Mouse (Mus musculus) erythroblast, adult 5-6 weeks (primary cell): ENCODE results near the gene Pcbp3. TPM values are rescaled to one million over a fixed set of nuclear protein-coding genes. Genes with fewer than 3 reads are reported as not detected.

Experiments used
- ATAC-seq: replicated peaks from 2 replicates; pipeline ENCODE4 v1.8.0; 2016; ENCODE audit warnings: moderate number of reproducible peaks, mild to moderate bottlenecking, moderate TSS enrichment, inconsistent platforms; ENCODE audit not compliant: poor library complexity, low FRiP score, severe bottlenecking
- total RNA-seq, 2 experiments: library from RNA; stranded (forward) in 1 of 2; stranded (reverse) in 1 of 2; fragments of 150-400 nt in 1 of 2; fragments of 200-764, 138-1000 nt in 1 of 2; gene quantifications; 2 replicates each; pipeline versions ENCODE4 v1.2.3 to v1.2.4; 2015 to 2017; ENCODE audit warnings: low replicate concordance in 2 of 2

Gene Pcbp3
- total RNA-seq, 2 experiments from 2014 or later = 1.1 TPM; not detected in 1

DNA sequence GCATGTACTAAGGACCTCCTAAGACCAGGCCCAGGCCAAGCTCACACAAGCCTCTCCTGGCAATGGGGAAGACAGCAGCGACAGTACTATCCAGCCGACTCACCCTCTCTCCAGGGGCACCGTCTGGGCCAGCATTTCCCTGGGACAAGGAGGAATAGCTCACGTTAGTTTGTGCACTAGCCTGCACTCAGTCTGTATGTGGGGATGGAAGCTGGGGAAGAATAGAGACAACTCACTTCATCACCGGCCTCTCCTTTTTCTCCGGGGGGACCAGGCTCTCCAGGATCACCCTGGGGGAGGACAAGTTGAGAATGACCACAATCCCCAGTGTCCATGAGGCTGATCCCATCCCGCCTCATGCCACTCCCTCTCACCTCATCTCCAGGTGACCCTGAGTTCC, 244.7 kb downstream of the Pcbp3 start:
- ATAC-seq = no peak

- ATAC-seq = no peak
These were observed 247.4 kb downstream of the Pcbp3 start for GRCm38 (mm10) chr10:76714303-76714702.

DNA sequence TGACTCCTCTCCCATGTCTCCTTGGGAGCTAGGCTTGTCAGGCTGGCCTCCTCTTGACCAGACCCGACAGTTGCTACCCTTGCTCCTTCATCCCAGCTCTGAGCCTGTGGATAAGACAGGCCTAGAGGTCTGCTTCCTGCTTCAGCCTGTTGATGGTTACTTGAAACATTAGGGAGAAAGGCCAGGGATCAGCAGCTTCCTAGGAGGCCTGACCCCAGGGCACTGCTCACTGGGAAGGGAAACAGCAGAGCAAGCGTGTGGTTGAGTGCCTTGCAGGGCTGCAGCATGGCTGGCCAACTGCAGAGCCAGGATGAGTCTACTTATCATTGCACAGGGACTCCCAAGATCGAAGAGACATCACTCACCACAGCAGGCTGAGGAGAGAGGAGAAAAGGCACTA, 249.2 kb downstream of the Pcbp3 start:
- ATAC-seq = no peak

Other genes with a start within 250 kb of the Pcbp3 start
- gene Col6a1, start 235.7 kb downstream of the Pcbp3 start, total RNA-seq (2015; ENCODE audit: low replicate concordance) = 0.42 and 0.58 TPM in 2 replicates
- gene Col6a1, start 235.7 kb downstream of the Pcbp3 start, total RNA-seq (2017; ENCODE audit: low replicate concordance) = 0.68 TPM in 1 of 2 replicates, not detected in the other
- 0.58 and 3.6 TPM in 2 replicates for gene Slc19a1, start 70.4 kb upstream of the Pcbp3 start, total RNA-seq (2015; ENCODE audit: low replicate concordance)
- gene Slc19a1, start 70.4 kb upstream of the Pcbp3 start, total RNA-seq (2017; ENCODE audit: low replicate concordance) = 0.94 and 2.8 TPM in 2 replicates
- gene Col18a1, start 204.7 kb upstream of the Pcbp3 start, total RNA-seq (2015; ENCODE audit: low replicate concordance) = not detected in 2 replicates
- under 0.01 TPM in 1 of 2 replicates, not detected in the other for gene Col18a1, start 204.7 kb upstream of the Pcbp3 start, total RNA-seq (2017; ENCODE audit: low replicate concordance)